Comparison of ENCODE assay signal across 28 mouse cellular contexts in the genomic region with DNA sequence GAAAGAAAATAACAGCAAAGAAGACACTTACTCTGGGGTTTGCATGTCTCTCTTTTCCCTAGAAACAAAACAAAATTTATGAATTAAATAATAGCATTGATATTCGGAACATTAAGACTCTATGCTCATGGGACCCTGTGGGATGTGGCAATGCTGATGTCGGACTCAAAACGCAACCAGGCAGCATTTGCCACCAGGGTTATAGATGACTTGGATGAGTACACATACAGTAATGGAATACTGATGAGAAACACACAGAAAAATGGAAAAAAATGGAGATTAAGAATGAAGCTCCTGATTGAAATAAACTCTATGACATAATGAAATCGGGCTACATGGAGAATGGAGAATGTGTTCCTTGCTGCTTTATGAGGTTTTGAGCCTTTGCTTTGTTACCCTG. TPM values are rescaled to one million over a fixed set of nuclear protein-coding genes. Genes with fewer than 3 reads are reported as not detected.
DNase-seq lines count a peak whose midpoint lies in the region; ATAC-seq and TF ChIP-seq lines count a peak whose summit lies in the region.
"Had no signal": no experiment of that assay in that cellular context is flagged by ENCODE, and none has a peak within 500 bp of the region (broad histone marks: within the 10 kb centered on the region; RNA-seq: fewer than 3 reads in every experiment).

No protein-coding gene starts in this region.

- TF ChIP-seq CTCF in forebrain, postnatal 0 days (IDR thresholded peaks at IDR 0.05; ENCODE audit: low read depth) = no peak

- 84% methylated on average over 4 of the region's 4 CpGs for WGBS in forebrain, embryonic 12.5 days
- WGBS in forebrain, embryonic 14.5 days = 85% methylated on average over 4 of the region's 4 CpGs
- WGBS in forebrain, embryonic 16.5 days = 87% methylated on average over 4 of the region's 4 CpGs
- 85% methylated on average over 4 of the region's 4 CpGs for WGBS in forebrain, postnatal 0 days
- 74% methylated on average over 4 of the region's 4 CpGs for WGBS in hindbrain, embryonic 12.5 days
- WGBS in hindbrain, embryonic 10.5 days = 90% methylated on average over 4 of the region's 4 CpGs
- WGBS in midbrain, embryonic 14.5 days = 58% methylated on average over 4 of the region's 4 CpGs
- 74% methylated on average over 4 of the region's 4 CpGs for WGBS in midbrain, embryonic 15.5 days

- no peak overlapping the region for H3K4me3 ChIP-seq in forebrain, embryonic 12.5 days (replicated peaks)
- H3K4me3 ChIP-seq in forebrain, embryonic 14.5 days (ENCODE audit: low read depth, low read length) = no peak overlapping the region
- no peak overlapping the region for H3K4me3 ChIP-seq in forebrain, embryonic 16.5 days (replicated peaks; ENCODE audit: low read length)
- no peak overlapping the region for H3K4me3 ChIP-seq in forebrain, postnatal 0 days (ENCODE audit: low read depth, low read length)
- no peak overlapping the region for H3K4me3 ChIP-seq in hindbrain, embryonic 12.5 days
- H3K4me3 ChIP-seq in hindbrain, embryonic 10.5 days = no peak overlapping the region
- H3K4me3 ChIP-seq in midbrain, embryonic 14.5 days (replicated peaks; ENCODE audit: low read depth, low read length) = no peak overlapping the region
- no peak overlapping the region for H3K4me3 ChIP-seq in midbrain, embryonic 15.5 days
- H3K4me3 ChIP-seq: embryonic facial prominence, embryonic 13.5 days; embryonic facial prominence, embryonic 15.5 days; erythroblast, embryonic 14.5 days; forebrain, embryonic 10.5 days had no signal

- H3K9me3 ChIP-seq in forebrain, embryonic 12.5 days = no peaks in the 10 kb centered on the region
- no peaks in the 10 kb centered on the region for H3K9me3 ChIP-seq in forebrain, embryonic 14.5 days (replicated peaks; ENCODE audit: control insufficient read depth, low read length)
- H3K9me3 ChIP-seq in forebrain, embryonic 16.5 days (ENCODE audit: control insufficient read depth, low read length) = no peaks in the 10 kb centered on the region
- no peaks in the 10 kb centered on the region for H3K9me3 ChIP-seq in forebrain, postnatal 0 days (ENCODE audit: low read length)
- no peaks in the 10 kb centered on the region for H3K9me3 ChIP-seq in hindbrain, embryonic 12.5 days (replicated peaks)
- H3K9me3 ChIP-seq in hindbrain, embryonic 10.5 days = no peaks in the 10 kb centered on the region
- no peaks in the 10 kb centered on the region for H3K9me3 ChIP-seq in midbrain, embryonic 14.5 days (ENCODE audit: control insufficient read depth, low read length)
- no peaks in the 10 kb centered on the region for H3K9me3 ChIP-seq in midbrain, embryonic 15.5 days
- H3K9me3 ChIP-seq: embryonic facial prominence, embryonic 13.5 days; embryonic facial prominence, embryonic 15.5 days; forebrain, embryonic 10.5 days; G1E had no signal

- H3K27ac ChIP-seq in forebrain, embryonic 12.5 days = no peak overlapping the region
- no peak overlapping the region for H3K27ac ChIP-seq in forebrain, embryonic 14.5 days (ENCODE audit: low read depth, low read length)
- no peak overlapping the region for H3K27ac ChIP-seq in forebrain, embryonic 16.5 days (ENCODE audit: low read length)
- no peak overlapping the region for H3K27ac ChIP-seq in forebrain, postnatal 0 days (ENCODE audit: low read depth, low read length)
- H3K27ac ChIP-seq in hindbrain, embryonic 12.5 days = no peak overlapping the region; the same call in 1 of the 2 replicates
- H3K27ac ChIP-seq in hindbrain, embryonic 10.5 days = no peak overlapping the region
- H3K27ac ChIP-seq in midbrain, embryonic 14.5 days (replicated peaks; ENCODE audit: low read depth, low read length) = no peak overlapping the region
- no peak overlapping the region for H3K27ac ChIP-seq in midbrain, embryonic 15.5 days
- H3K27ac ChIP-seq: embryonic facial prominence, embryonic 13.5 days; embryonic facial prominence, embryonic 15.5 days; forebrain, embryonic 10.5 days had no signal

- no peaks in the 10 kb centered on the region for H3K27me3 ChIP-seq in forebrain, embryonic 12.5 days
- no peaks in the 10 kb centered on the region for H3K27me3 ChIP-seq in forebrain, embryonic 14.5 days (replicated peaks; ENCODE audit: control insufficient read depth, insufficient read depth, low read length)
- no peaks in the 10 kb centered on the region for H3K27me3 ChIP-seq in forebrain, embryonic 16.5 days (replicated peaks; ENCODE audit: control insufficient read depth, insufficient read depth, low read length)
- no peaks in the 10 kb centered on the region for H3K27me3 ChIP-seq in forebrain, postnatal 0 days (ENCODE audit: insufficient read depth, low read length)
- H3K27me3 ChIP-seq in hindbrain, embryonic 12.5 days = no peaks in the 10 kb centered on the region
- H3K27me3 ChIP-seq in hindbrain, embryonic 10.5 days (ENCODE audit: insufficient read depth, poor library complexity, severe bottlenecking) = no peaks in the 10 kb centered on the region
- no peaks in the 10 kb centered on the region for H3K27me3 ChIP-seq in midbrain, embryonic 14.5 days (ENCODE audit: control insufficient read depth, insufficient read depth, low read length)
- no peaks in the 10 kb centered on the region for H3K27me3 ChIP-seq in midbrain, embryonic 15.5 days (replicated peaks)
- H3K27me3 ChIP-seq: CH12.LX; embryonic facial prominence, embryonic 13.5 days; embryonic facial prominence, embryonic 15.5 days; Patski had no signal

- H3K9ac ChIP-seq in forebrain, embryonic 12.5 days = no peak overlapping the region
- no peak overlapping the region for H3K9ac ChIP-seq in forebrain, embryonic 14.5 days (ENCODE audit: low read length)
- H3K9ac ChIP-seq in forebrain, embryonic 16.5 days (replicated peaks; ENCODE audit: low read depth, low read length) = no peak overlapping the region
- H3K9ac ChIP-seq in forebrain, postnatal 0 days = no peak overlapping the region
- H3K9ac ChIP-seq in hindbrain, embryonic 12.5 days = no peak overlapping the region
- no peak overlapping the region for H3K9ac ChIP-seq in midbrain, embryonic 14.5 days (replicated peaks; ENCODE audit: low read length)
- H3K9ac ChIP-seq in midbrain, embryonic 15.5 days = no peak overlapping the region
- H3K9ac ChIP-seq: embryonic facial prominence, embryonic 13.5 days; embryonic facial prominence, embryonic 15.5 days had no signal

- DNase-seq in forebrain, embryonic 14.5 days (ENCODE audit: low spot score) = no peak
- no peak for DNase-seq in forebrain, postnatal 0 days
- DNase-seq in hindbrain, embryonic 10.5 days (ENCODE audit: low spot score) = no peak
- peak; percentile 9 for DNase-seq in midbrain, embryonic 14.5 days
- DNase-seq: adrenal gland, adult 8-10 months; adrenal gland, postnatal 14 days; adrenal gland, postnatal 36 days; B cell, adult 2 months; cerebellum, adult 11 months; cerebellum, adult 18-20 months; cerebellum, adult 8-10 months; cerebellum, adult 9-11 months; cerebellum, postnatal 14 days; cerebellum, postnatal 36 days; embryo, embryonic 11 days had no signal

- peaks cover 5% of the 10 kb centered on the region; the same call in 1 of the 2 replicates for H3K36me3 ChIP-seq in forebrain, embryonic 12.5 days (replicated peaks)
- H3K36me3 ChIP-seq in forebrain, embryonic 14.5 days (ENCODE audit: control insufficient read depth, insufficient read depth, low read length) = peaks cover 16% of the 10 kb centered on the region; the same call in 1 of the 2 replicates
- H3K36me3 ChIP-seq in forebrain, embryonic 16.5 days (ENCODE audit: control insufficient read depth, insufficient read depth) = peaks cover 5% of the 10 kb centered on the region; the same call in 1 of the 2 replicates
- no peaks in the 10 kb centered on the region for H3K36me3 ChIP-seq in forebrain, postnatal 0 days (ENCODE audit: insufficient read depth)
- H3K36me3 ChIP-seq in hindbrain, embryonic 12.5 days = no peaks in the 10 kb centered on the region
- H3K36me3 ChIP-seq in hindbrain, embryonic 10.5 days = peaks cover 31% of the 10 kb centered on the region
- peaks cover 12% of the 10 kb centered on the region; the same call in 1 of the 2 replicates for H3K36me3 ChIP-seq in midbrain, embryonic 14.5 days (ENCODE audit: control insufficient read depth, insufficient read depth, low read length)
- H3K36me3 ChIP-seq in midbrain, embryonic 15.5 days (replicated peaks) = no peaks in the 10 kb centered on the region
- H3K36me3 ChIP-seq: embryonic facial prominence, embryonic 15.5 days; G1E had no signal

- H3K4me2 ChIP-seq in forebrain, embryonic 12.5 days = no peak overlapping the region
- H3K4me2 ChIP-seq in forebrain, embryonic 14.5 days (ENCODE audit: low read length) = no peak overlapping the region
- H3K4me2 ChIP-seq in forebrain, embryonic 16.5 days (ENCODE audit: low read length) = no peak overlapping the region
- H3K4me2 ChIP-seq in forebrain, postnatal 0 days (ENCODE audit: low read depth) = no peak overlapping the region
- H3K4me2 ChIP-seq in hindbrain, embryonic 12.5 days (replicated peaks) = no peak overlapping the region
- H3K4me2 ChIP-seq in midbrain, embryonic 14.5 days (ENCODE audit: low read length) = no peak overlapping the region
- H3K4me2 ChIP-seq in midbrain, embryonic 15.5 days = no peak overlapping the region
- H3K4me2 ChIP-seq: embryonic facial prominence, embryonic 13.5 days; embryonic facial prominence, embryonic 15.5 days had no signal

- ATAC-seq in forebrain, embryonic 12.5 days (ENCODE audit: low FRiP score) = peak; percentile 33; the same call in 1 of the 2 replicates
- ATAC-seq in forebrain, embryonic 14.5 days = no peak
- ATAC-seq in forebrain, embryonic 16.5 days = peak; percentile 56
- ATAC-seq in forebrain, postnatal 0 days = no peak
- peak; percentile 50; the same call in 1 of the 2 replicates for ATAC-seq in hindbrain, embryonic 12.5 days (ENCODE audit: low FRiP score)
- ATAC-seq in midbrain, embryonic 14.5 days (ENCODE audit: low FRiP score, low TSS enrichment) = no peak
- no peak for ATAC-seq in midbrain, embryonic 15.5 days (replicated peaks)
- ATAC-seq: activated CD4-positive, CD25-positive, alpha-beta regulatory T cell, adult 4 months; CD4-positive, CD25-positive, alpha-beta regulatory T cell, adult 4 months; Patski had no signal

- H3K4me1 ChIP-seq in forebrain, embryonic 12.5 days = no peaks in the 10 kb centered on the region
- H3K4me1 ChIP-seq in forebrain, embryonic 14.5 days (ENCODE audit: control insufficient read depth, insufficient read depth, low read length) = no peaks in the 10 kb centered on the region
- no peaks in the 10 kb centered on the region for H3K4me1 ChIP-seq in forebrain, embryonic 16.5 days (replicated peaks; ENCODE audit: control insufficient read depth, insufficient read depth, low read length)
- no peaks in the 10 kb centered on the region for H3K4me1 ChIP-seq in forebrain, postnatal 0 days (ENCODE audit: insufficient read depth)
- H3K4me1 ChIP-seq in hindbrain, embryonic 12.5 days = no peaks in the 10 kb centered on the region
- no peaks in the 10 kb centered on the region for H3K4me1 ChIP-seq in hindbrain, embryonic 10.5 days (replicated peaks)
- H3K4me1 ChIP-seq in midbrain, embryonic 14.5 days (ENCODE audit: control insufficient read depth, insufficient read depth, low read length) = no peaks in the 10 kb centered on the region
- H3K4me1 ChIP-seq in midbrain, embryonic 15.5 days = no peaks in the 10 kb centered on the region
- H3K4me1 ChIP-seq: embryonic facial prominence, embryonic 13.5 days; embryonic facial prominence, embryonic 15.5 days had no signal

RNA-seq across cellular contexts. Expression of a gene that starts 56.6 kb away (rescaled TPM):
- polyA plus RNA-seq in forebrain, embryonic 12.5 days (2016; fragmentation: Nextera tagmentation; extraction: Ambion mirVana) = 57.6 and 59.9 TPM in 2 replicates
- 48.0 and 48.3 TPM in 2 replicates for polyA plus RNA-seq in forebrain, embryonic 14.5 days (2014; fragmentation: Nextera tagmentation; extraction: Ambion mirVana)
- 53.7 and 57.1 TPM in 2 replicates for polyA plus RNA-seq in forebrain, embryonic 16.5 days (2015; fragmentation: Nextera tagmentation; extraction: Ambion mirVana)
- 36.2 and 44.5 TPM in 2 replicates for total RNA-seq in forebrain, postnatal 0 days (2014; rRNA removed)
- 30.6 and 39.4 TPM in 2 replicates for polyA plus RNA-seq in forebrain, postnatal 0 days (2015; fragmentation: Nextera tagmentation; extraction: Ambion mirVana)
- 69.2 and 71.7 TPM in 2 replicates for polyA plus RNA-seq in hindbrain, embryonic 12.5 days (2016; fragmentation: Nextera tagmentation; extraction: Ambion mirVana)
- polyA plus RNA-seq in hindbrain, embryonic 10.5 days (2016; fragmentation: Nextera tagmentation; extraction: Ambion mirVana) = 60.9 and 65.9 TPM in 2 replicates
- 47.3 and 51.0 TPM in 2 replicates for polyA plus RNA-seq in midbrain, embryonic 14.5 days (2014; fragmentation: Nextera tagmentation; extraction: Ambion mirVana)
- 58.5 and 58.9 TPM in 2 replicates for polyA plus RNA-seq in midbrain, embryonic 15.5 days (2015; fragmentation: Nextera tagmentation; extraction: Ambion mirVana)
- total RNA-seq: CH12.LX had no signal
- polyA plus RNA-seq: erythroblast, embryonic 14.5 days; G1E had no signal

RNA-seq across cellular contexts. Expression of a gene that starts 56.7 kb away (rescaled TPM):
- 9.4 and 12.8 TPM in 2 replicates for polyA plus RNA-seq in forebrain, embryonic 12.5 days (2016; fragmentation: Nextera tagmentation; extraction: Ambion mirVana)
- polyA plus RNA-seq in forebrain, embryonic 14.5 days (2014; fragmentation: Nextera tagmentation; extraction: Ambion mirVana) = 9.3 and 9.8 TPM in 2 replicates
- 2.9 and 5.0 TPM in 2 replicates for polyA plus RNA-seq in forebrain, embryonic 16.5 days (2015; fragmentation: Nextera tagmentation; extraction: Ambion mirVana)
- 25.2 and 72.5 TPM in 2 replicates for total RNA-seq in forebrain, postnatal 0 days (2014; rRNA removed)
- 1.8 and 3.5 TPM in 2 replicates for polyA plus RNA-seq in forebrain, postnatal 0 days (2015; fragmentation: Nextera tagmentation; extraction: Ambion mirVana)
- polyA plus RNA-seq in hindbrain, embryonic 12.5 days (2016; fragmentation: Nextera tagmentation; extraction: Ambion mirVana) = 8.5 and 12.5 TPM in 2 replicates
- polyA plus RNA-seq in hindbrain, embryonic 10.5 days (2016; fragmentation: Nextera tagmentation; extraction: Ambion mirVana) = 9.3 and 12.3 TPM in 2 replicates
- polyA plus RNA-seq in midbrain, embryonic 14.5 days (2014; fragmentation: Nextera tagmentation; extraction: Ambion mirVana) = 9.0 and 13.8 TPM in 2 replicates
- polyA plus RNA-seq in midbrain, embryonic 15.5 days (2015; fragmentation: Nextera tagmentation; extraction: Ambion mirVana) = 7.9 and 8.5 TPM in 2 replicates
- total RNA-seq: CH12.LX had no signal
- polyA plus RNA-seq: CD4-positive, CD25-positive, alpha-beta regulatory T cell, adult 4 months; G1E had no signal

Comparison
In these comparisons a context has a peak if more than half of its experiments do, and no peak if none do; other contexts are left out.
1. ATAC-seq: peak in forebrain, embryonic 12.5 days (single experiment), forebrain, embryonic 16.5 days (single experiment) and hindbrain, embryonic 12.5 days (single experiment); none in forebrain, embryonic 14.5 days (single experiment), forebrain, postnatal 0 days (single experiment), midbrain, embryonic 14.5 days (single experiment) and midbrain, embryonic 15.5 days (single experiment).